Mouse (Mus musculus): Measurements from ENCODE around the gene Vtn. TPM values are rescaled to one million over a fixed set of nuclear protein-coding genes. Genes with fewer than 3 reads are reported as not detected.
A peak's percentile ranks its signal among the peaks of the same experiment; 100 is the strongest.

Vtn gene
- polyA plus RNA-seq, 1 experiment from 2014 or later: 3.6 TPM

GRCm38 (mm10) chr11:78466242-78466912 is 32.5 kb upstream of the Vtn start:
- 73% methylated on average over 23 of the region's 23 CpGs for WGBS
- H3K4me3 ChIP-seq: peak overlapping the region; percentile 57
- peaks cover 28% of the 10 kb centered on the region for H3K4me1 ChIP-seq (replicated peaks)
- H3K27me3 ChIP-seq (replicated peaks): no peaks in the 10 kb centered on the region
- H3K36me3 ChIP-seq: no peaks in the 10 kb centered on the region
- H3K27ac ChIP-seq (ENCODE audit: poor library complexity, severe bottlenecking): peak overlapping the region; percentile 69
- peaks cover 7% of the 10 kb centered on the region; the same call in 1 of the 2 replicates for H3K9me3 ChIP-seq (replicated peaks)
- peak overlapping the region; percentile 72 for H3K9ac ChIP-seq
- 0 out of 2 replicates have a peak, but pooled peaks have one; percentile 7 for ATAC-seq (ENCODE audit: insufficient number of reproducible peaks, low FRiP score)
- peak overlapping the region; percentile 69 for H3K4me2 ChIP-seq

GRCm38 (mm10) chr11:78467515-78467914 is 31.4 kb upstream of the Vtn start:
- no peaks in the 10 kb centered on the region for H3K9me3 ChIP-seq (replicated peaks)
- no peaks in the 10 kb centered on the region for H3K36me3 ChIP-seq
- ATAC-seq (ENCODE audit: insufficient number of reproducible peaks, low FRiP score): no peak
- H3K4me2 ChIP-seq: no peak overlapping the region
- H3K4me3 ChIP-seq: no peak overlapping the region
- no peak overlapping the region for H3K27ac ChIP-seq (ENCODE audit: poor library complexity, severe bottlenecking)
- H3K9ac ChIP-seq: no peak overlapping the region
- no peaks in the 10 kb centered on the region for H3K27me3 ChIP-seq (replicated peaks)
- WGBS: 64% methylated on average over 7 of the region's 7 CpGs
- peaks cover 28% of the 10 kb centered on the region for H3K4me1 ChIP-seq (replicated peaks)

- Histone ChIP-seq H3K4me2 (no peak overlapping the region), H3K9ac (no peak overlapping the region), H3K9me3 (replicated peaks) (no peaks in the 10 kb centered on the region), H3K4me1 (replicated peaks) (peaks cover 28% of the 10 kb centered on the region), H3K27ac (ENCODE audit: poor library complexity, severe bottlenecking) (no peak overlapping the region), H3K27me3 (replicated peaks) (no peaks in the 10 kb centered on the region), H3K4me3 (no peak overlapping the region), H3K36me3 (no peaks in the 10 kb centered on the region)
- 30% methylated on average over 3 of the region's 3 CpGs for WGBS
- no peak for ATAC-seq (ENCODE audit: insufficient number of reproducible peaks, low FRiP score)
Measured at GRCm38 (mm10) chr11:78467932-78468331, 31.0 kb upstream of the Vtn start.

- no peak overlapping the region for H3K4me2 ChIP-seq
- H3K9ac ChIP-seq: no peak overlapping the region
- H3K4me3 ChIP-seq: no peak overlapping the region
- H3K27ac ChIP-seq (ENCODE audit: poor library complexity, severe bottlenecking): no peak overlapping the region
- WGBS: 76% methylated on average over 10 of the region's 10 CpGs
- peaks cover 9% of the 10 kb centered on the region; the same call in 1 of the 2 replicates for H3K27me3 ChIP-seq (replicated peaks)
- no peaks in the 10 kb centered on the region for H3K9me3 ChIP-seq (replicated peaks)
- no peak for ATAC-seq (ENCODE audit: insufficient number of reproducible peaks, low FRiP score)
- no peaks in the 10 kb centered on the region for H3K36me3 ChIP-seq
- H3K4me1 ChIP-seq (replicated peaks): peaks cover 2% of the 10 kb centered on the region
Measured at GRCm38 (mm10) chr11:78471326-78472103, 27.4 kb upstream of the Vtn start.

- Histone ChIP-seq H3K9me3 (replicated peaks) (no peaks in the 10 kb centered on the region), H3K4me1 (replicated peaks) (no peaks in the 10 kb centered on the region), H3K4me3 (no peak overlapping the region), H3K27ac (ENCODE audit: poor library complexity, severe bottlenecking) (no peak overlapping the region), H3K4me2 (no peak overlapping the region), H3K9ac (no peak overlapping the region), H3K27me3 (replicated peaks) (peaks cover 11% of the 10 kb centered on the region; the same call in 1 of the 2 replicates), H3K36me3 (no peaks in the 10 kb centered on the region)
- ATAC-seq (ENCODE audit: insufficient number of reproducible peaks, low FRiP score): no peak
- 56% methylated on average over 3 of the region's 3 CpGs for WGBS
Measured at GRCm38 (mm10) chr11:78475289-78475688, 23.6 kb upstream of the Vtn start.

- peaks cover 78% of the 10 kb centered on the region for H3K27me3 ChIP-seq (replicated peaks)
Measured at GRCm38 (mm10) chr11:78483639-78484038, 15.3 kb upstream of the Vtn start.

GRCm38 (mm10) chr11:78488168-78488567 is 10.7 kb upstream of the Vtn start:
- WGBS: 5% methylated on average over 8 of the region's 8 CpGs
- Histone ChIP-seq H3K9me3 (replicated peaks) (no peaks in the 10 kb centered on the region; the same call in 1 of the 2 replicates), H3K36me3 (no peaks in the 10 kb centered on the region), H3K27me3 (replicated peaks) (peaks cover 88% of the 10 kb centered on the region), H3K4me1 (replicated peaks) (0 out of 2 replicates have a peak, but pooled peaks cover 8% of the 10 kb centered on the region), H3K4me3 (no peak overlapping the region), H3K9ac (no peak overlapping the region), H3K27ac (ENCODE audit: poor library complexity, severe bottlenecking) (no peak overlapping the region), H3K4me2 (no peak overlapping the region)
- no peak for ATAC-seq (ENCODE audit: insufficient number of reproducible peaks, low FRiP score)

More at GRCm38 (mm10) chr11:78483639-78484038, 15.3 kb upstream of the Vtn start:
- Histone ChIP-seq H3K9me3 (replicated peaks) (no peaks in the 10 kb centered on the region; the same call in 1 of the 2 replicates), H3K4me1 (replicated peaks) (no peaks in the 10 kb centered on the region), H3K36me3 (no peaks in the 10 kb centered on the region), H3K4me2 (no peak overlapping the region), H3K9ac (no peak overlapping the region), H3K4me3 (no peak overlapping the region), H3K27ac (ENCODE audit: poor library complexity, severe bottlenecking) (no peak overlapping the region)
- no peak for ATAC-seq (ENCODE audit: insufficient number of reproducible peaks, low FRiP score)
- WGBS: 51% methylated on average over 7 of the region's 7 CpGs

- H3K9me3 ChIP-seq (replicated peaks): no peaks in the 10 kb centered on the region; the same call in 1 of the 2 replicates
- peak overlapping the region; percentile 60 for H3K4me2 ChIP-seq
- H3K36me3 ChIP-seq: no peaks in the 10 kb centered on the region
- H3K4me1 ChIP-seq (replicated peaks): 0 out of 2 replicates have a peak, but pooled peaks cover 8% of the 10 kb centered on the region
- H3K27me3 ChIP-seq (replicated peaks): peaks cover 90% of the 10 kb centered on the region
- H3K9ac ChIP-seq: no peak overlapping the region
- 11% methylated on average over 47 of the region's 48 CpGs for WGBS
- no peak overlapping the region for H3K27ac ChIP-seq (ENCODE audit: poor library complexity, severe bottlenecking)
- H3K4me3 ChIP-seq: peak overlapping the region; percentile 27
- ATAC-seq (ENCODE audit: insufficient number of reproducible peaks, low FRiP score): no peak
Measured at GRCm38 (mm10) chr11:78490781-78491241, 8.1 kb upstream of the Vtn start.

GRCm38 (mm10) chr11:78495904-78496303 is 3.0 kb upstream of the Vtn start:
- 4% methylated on average over 6 of the region's 6 CpGs for WGBS
- Histone ChIP-seq H3K9ac (no peak overlapping the region), H3K36me3 (no peaks in the 10 kb centered on the region), H3K27me3 (replicated peaks) (peaks cover 87% of the 10 kb centered on the region), H3K4me3 (no peak overlapping the region), H3K27ac (ENCODE audit: poor library complexity, severe bottlenecking) (no peak overlapping the region), H3K9me3 (replicated peaks) (no peaks in the 10 kb centered on the region), H3K4me1 (replicated peaks) (peaks cover 15% of the 10 kb centered on the region), H3K4me2 (no peak overlapping the region)
- ATAC-seq (ENCODE audit: insufficient number of reproducible peaks, low FRiP score): no peak

- peak overlapping the region; percentile 57 for H3K4me3 ChIP-seq
- H3K9me3 ChIP-seq (replicated peaks): no peaks in the 10 kb centered on the region
- H3K4me2 ChIP-seq: peak overlapping the region; percentile 97
- WGBS: under 1% methylated on average over 44 of the region's 44 CpGs
- ATAC-seq (ENCODE audit: insufficient number of reproducible peaks, low FRiP score): no peak
- H3K27ac ChIP-seq (ENCODE audit: poor library complexity, severe bottlenecking): no peak overlapping the region
- peaks cover 13% of the 10 kb centered on the region for H3K4me1 ChIP-seq (replicated peaks)
- H3K36me3 ChIP-seq: no peaks in the 10 kb centered on the region
- H3K9ac ChIP-seq: peak overlapping the region; percentile 35; the same call in 1 of the 2 replicates
- H3K27me3 ChIP-seq (replicated peaks): peaks cover 87% of the 10 kb centered on the region
Measured at GRCm38 (mm10) chr11:78497071-78497541, 1.8 kb upstream of the Vtn start.

Measured in heart, embryonic 12.5 days (tissue).